Mouse (Mus musculus): ENCODE results near the gene Nudt1. TPM values are rescaled to one million over a fixed set of nuclear protein-coding genes. Genes with fewer than 3 reads are reported as not detected.

The Nudt1 gene
- total RNA-seq, 2 experiments from 2014 or later: 15.0 to 23.0 TPM

- no peak for DNase-seq
Observed at GRCm38 (mm10) chr5:140381156-140381555, 59.7 kb downstream of the Nudt1 start.

GRCm38 (mm10) chr5:140382688-140383087, 61.2 kb downstream of the Nudt1 start:
- DNase-seq: no peak

GRCm38 (mm10) chr5:140383559-140383958, 62.1 kb downstream of the Nudt1 start:
- DNase-seq: no peak

- DNase-seq: no peak
Observed at GRCm38 (mm10) chr5:140384462-140384861, 63.0 kb downstream of the Nudt1 start.

- DNase-seq: no peak
Observed at GRCm38 (mm10) chr5:140387236-140387635, 65.8 kb downstream of the Nudt1 start.

Other genes with a start within 250 kb of the Nudt1 start
- gene Mad1l1, start 104 bp upstream of the Nudt1 start, total RNA-seq (2021): 10 to 100 TPM; 13.9 to 17.8 TPM
- gene Mrm2, start 10.2 kb downstream of the Nudt1 start, total RNA-seq (2021): 10 to 100 TPM; 13.7 to 15.6 TPM
- 10 to 100 TPM; 16.7 to 20.7 TPM for gene Snx8, start 67.6 kb downstream of the Nudt1 start, total RNA-seq (2021)
- gene Eif3b, start 97.7 kb downstream of the Nudt1 start, total RNA-seq (2021): 100 to 1,000 TPM; 175 to 197 TPM
- under 1 TPM in 1 of 2 experiments, not detected in 1; 0.16 TPM for gene Gm4869, start 124.0 kb downstream of the Nudt1 start, total RNA-seq (2021)
- gene Chst12, start 183.9 kb downstream of the Nudt1 start, total RNA-seq (2021): 10 to 100 TPM in 1 of 2 experiments, 1 to 10 TPM in 1; 6.9 to 10.1 TPM
- not detected for gene Grifin, start 243.4 kb downstream of the Nudt1 start, total RNA-seq (2021)

Measured in adrenal gland, postnatal 36 days (tissue).